Mouse (Mus musculus) liver, embryonic 14.5 days (tissue): ENCODE measurements around the gene Ctnnd2.

Source experiments
- CTCF ChIP-seq: IDR thresholded peaks from 2 replicates; pipeline ENCODE4 v1.5.1; 2016; ENCODE audit warnings: antibody characterized with exemption, low read depth, control low read depth
- EP300 ChIP-seq: IDR thresholded peaks from 2 replicates; pipeline ENCODE4 v1.6.1; 2016; ENCODE audit warnings: antibody characterized with exemption, low read depth

- no peak for TF ChIP-seq CTCF
- TF ChIP-seq EP300, result no peak
These were observed 381.6 kb downstream of the Ctnnd2 start for GRCm38 (mm10) chr15:30553910-30554406.
